ENCODE assay signal across 16 mouse cellular contexts in the genomic region with DNA sequence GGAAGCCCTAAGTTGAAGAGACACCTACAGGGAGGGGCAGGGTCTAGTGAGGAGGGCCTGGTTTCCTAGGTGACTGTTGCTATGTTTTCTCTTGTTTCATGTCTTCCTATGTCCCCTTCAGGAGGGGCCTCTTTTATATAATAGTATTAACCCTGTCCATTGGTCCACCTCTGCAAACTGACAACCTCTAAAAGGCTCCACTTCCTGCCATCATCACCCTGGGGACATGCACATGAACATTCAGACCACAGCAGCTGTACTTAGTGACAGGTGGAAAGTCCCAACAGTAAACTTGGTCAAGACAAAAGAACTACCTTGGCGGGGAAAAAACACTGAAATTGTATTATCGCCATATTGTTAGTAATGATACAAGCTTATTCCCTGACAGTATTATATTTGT.
DNase-seq lines count a peak whose midpoint lies in the region; ATAC-seq lines count a peak whose summit lies in the region.
"Had no signal": no experiment of that assay in that cellular context is flagged by ENCODE, and none has a peak within 500 bp of the region (broad histone marks: within the 10 kb centered on the region; RNA-seq: fewer than 3 reads in every experiment).

No protein-coding gene starts in this region.

- H3K4me2 ChIP-seq in forebrain, embryonic 12.5 days, result no peak overlapping the region
- H3K4me2 ChIP-seq: heart, embryonic 11.5 days; lung, embryonic 15.5 days had no signal

- no peak overlapping the region for H3K27ac ChIP-seq in forebrain, embryonic 12.5 days
- H3K27ac ChIP-seq: lung, embryonic 15.5 days had no signal

- intact Hi-C loops in heart, postnatal 10 days (cut with DNase I), result no loop called here

- H3K36me3 ChIP-seq in forebrain, embryonic 12.5 days (replicated peaks), result no peaks in the 10 kb centered on the region
- H3K36me3 ChIP-seq: lung, embryonic 15.5 days had no signal

- H3K9me3 ChIP-seq in forebrain, embryonic 12.5 days, result no peaks in the 10 kb centered on the region
- H3K9me3 ChIP-seq: lung, embryonic 15.5 days had no signal

- no peaks in the 10 kb centered on the region for H3K27me3 ChIP-seq in forebrain, embryonic 12.5 days
- H3K27me3 ChIP-seq: lung, embryonic 15.5 days had no signal

- peak; percentile 79 to 87 for DNase-seq in B cell, adult 2 months
- peak; percentile 79 for DNase-seq in CD4-positive, CD25-positive, alpha-beta regulatory T cell, adult 2 months (ENCODE audit: low read depth, low spot score)
- DNase-seq in spleen, adult 12 weeks (ENCODE audit: low spot score), result peak; percentile 39
- DNase-seq in layer of hippocampus, adult 11-12 months (ENCODE audit: low spot score), result no peak
- no peak for DNase-seq in heart, postnatal 10 days
- DNase-seq: cerebellum, postnatal 25 days; gastrocnemius, postnatal 36 days; heart, postnatal 36 days; layer of hippocampus, postnatal 36 days; retina, postnatal 1 day; thymus, postnatal 25 days had no signal

- WGBS in forebrain, embryonic 12.5 days, result 93% methylated on average over 2 of the region's 2 CpGs

- peak; percentile 89 for ATAC-seq in inflammation-experienced regulatory T-cells, adult 6 months
- ATAC-seq in forebrain, embryonic 12.5 days (ENCODE audit: low FRiP score), result no peak
- ATAC-seq: forebrain, embryonic 14.5 days had no signal

- no peak overlapping the region for H3K9ac ChIP-seq in forebrain, embryonic 12.5 days
- H3K9ac ChIP-seq: lung, embryonic 15.5 days had no signal

- H3K4me3 ChIP-seq in forebrain, embryonic 12.5 days (replicated peaks), result no peak overlapping the region
- H3K4me3 ChIP-seq: lung, embryonic 15.5 days had no signal

- peaks cover 3% of the 10 kb centered on the region; the same call in 1 of the 2 replicates for H3K4me1 ChIP-seq in forebrain, embryonic 12.5 days

Comparison
In these comparisons a context has a peak if more than half of its experiments do, and no peak if none do; other contexts are left out.
1. DNase-seq: peak in B cell, adult 2 months (2 of 2), CD4-positive, CD25-positive, alpha-beta regulatory T cell, adult 2 months (single experiment) and spleen, adult 12 weeks (single experiment); none in layer of hippocampus, adult 11-12 months (single experiment) and heart, postnatal 10 days (0 of 2).